Mouse (Mus musculus) kidney, adult 8-10 months (tissue): ENCODE results near the gene Tmem198.

Experiments used
- DNase-seq, 2 experiments: peaks; one replicate each; pipeline ENCODE4 v3.0.0; 2022

The Tmem198 gene

GRCm38 (mm10) chr1:75519576-75519975 is 40.2 kb downstream of the Tmem198 start:
- DNase-seq, result no peak

- DNase-seq, result peak; percentile 90 to 93
Observed at GRCm38 (mm10) chr1:75521321-75522031, 42.1 kb downstream of the Tmem198 start, which contains the start of gene Stk11ip. Stk11ip (plus strand) TSS chr1:75521529.

- no peak for DNase-seq
Observed at GRCm38 (mm10) chr1:75524679-75525078, 45.3 kb downstream of the Tmem198 start.

GRCm38 (mm10) chr1:75530546-75530945 is 51.2 kb downstream of the Tmem198 start:
- no peak for DNase-seq

- DNase-seq, result no peak
Observed at GRCm38 (mm10) chr1:75532280-75533172, 53.2 kb downstream of the Tmem198 start.

GRCm38 (mm10) chr1:75533325-75534252 is 54.3 kb downstream of the Tmem198 start:
- no peak for DNase-seq
